Mouse (Mus musculus) erythroblast, embryonic 14.5 days (primary cell): ENCODE results near the gene Itga9. TPM values are rescaled to one million over a fixed set of nuclear protein-coding genes. Genes with fewer than 3 reads are reported as not detected.

Experiments
- H3K27me3 ChIP-seq: 2 replicates; pipeline ENCODE4 v1.6.1; 2012; ENCODE audit warnings: inconsistent platforms; ENCODE audit not compliant: control insufficient read depth
- H3K36me3 ChIP-seq: 2 replicates; pipeline ENCODE4 v1.6.1; 2012; ENCODE audit warnings: mild to moderate bottlenecking, inconsistent platforms; ENCODE audit not compliant: control insufficient read depth
- H3K4me1 ChIP-seq: 2 replicates; pipeline ENCODE4 v1.6.1; 2012; ENCODE audit warnings: inconsistent platforms; ENCODE audit not compliant: control insufficient read depth
- H3K4me3 ChIP-seq: replicated peaks from 2 replicates; pipeline ENCODE3; 2012; ENCODE audit warnings: moderate library complexity, mild to moderate bottlenecking, inconsistent platforms
- H3K9me3 ChIP-seq: 2 replicates; pipeline ENCODE4 v1.6.1; 2012; ENCODE audit warnings: low read length, inconsistent platforms, mixed read lengths; ENCODE audit not compliant: control insufficient read depth
- GATA1 ChIP-seq: IDR thresholded peaks from 2 replicates; pipeline ENCODE4 v1.6.1; 2012; ENCODE audit warnings: low read length, inconsistent platforms, mixed read lengths
- TAL1 ChIP-seq: IDR thresholded peaks from 3 replicates; pipeline ENCODE4 v1.6.1; 2012; ENCODE audit warnings: low read length, inconsistent platforms, mixed read lengths
- polyA plus RNA-seq: library from polyadenylated mRNA; stranded (reverse); fragments of >175 nt; gene quantifications from 2 replicates; pipeline ENCODE4 v1.2.3, GENCODE M21; 2012

The Itga9 gene
- polyA plus RNA-seq, 1 experiment = under 0.01 TPM

DNA sequence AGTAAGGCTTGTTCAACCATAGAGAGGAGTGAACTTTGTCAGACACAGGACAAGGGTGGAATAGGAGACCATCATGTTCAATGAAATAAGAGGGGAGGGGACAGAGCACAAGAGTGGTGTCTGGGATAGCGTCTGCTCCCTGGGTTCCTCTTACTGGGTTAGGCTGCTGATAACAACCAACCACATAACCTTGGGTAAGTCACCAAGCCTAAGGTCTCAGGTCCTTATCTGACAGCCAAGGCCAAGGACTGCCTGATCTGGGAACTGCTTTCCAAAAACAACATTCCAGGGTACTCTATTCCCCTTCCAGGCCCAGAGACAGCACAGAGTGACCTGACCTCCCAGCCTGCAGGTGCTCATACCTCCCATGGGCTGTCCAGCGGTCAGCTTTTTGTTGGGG lies 260.5 kb downstream of the Itga9 start:
- Histone ChIP-seq H3K4me3 (no peak overlapping the region), H3K4me1 (no peaks in the 10 kb centered on the region), H3K36me3 (no peaks in the 10 kb centered on the region), H3K9me3 (no peaks in the 10 kb centered on the region), H3K27me3 (no peaks in the 10 kb centered on the region)
- TF ChIP-seq GATA1 (no peak), TAL1 (no peak)

DNA sequence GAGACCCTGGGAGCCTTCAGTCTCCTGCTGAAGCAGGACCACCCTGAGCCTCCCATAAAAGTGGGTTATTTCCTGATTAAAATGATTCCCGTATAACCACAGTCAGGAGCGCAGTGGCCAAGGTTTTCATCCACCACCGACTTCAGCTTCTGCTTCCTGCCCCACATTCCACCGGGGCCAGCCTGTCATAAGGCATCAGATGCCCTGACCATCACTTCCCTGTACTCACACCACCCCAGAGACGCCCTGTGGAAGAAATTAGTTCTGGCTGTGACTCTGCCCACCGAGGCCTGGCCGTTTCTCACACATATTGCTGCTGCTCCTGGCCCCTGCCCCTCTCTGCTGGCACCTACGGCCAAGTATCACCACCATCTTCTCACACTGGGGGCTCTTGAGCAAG lies 261.4 kb downstream of the Itga9 start:
- no peaks in the 10 kb centered on the region for H3K36me3 ChIP-seq
- H3K9me3 ChIP-seq = no peaks in the 10 kb centered on the region
- no peaks in the 10 kb centered on the region for H3K27me3 ChIP-seq
- no peak overlapping the region for H3K4me3 ChIP-seq
- no peaks in the 10 kb centered on the region for H3K4me1 ChIP-seq
- no peak for TF ChIP-seq GATA1

DNA sequence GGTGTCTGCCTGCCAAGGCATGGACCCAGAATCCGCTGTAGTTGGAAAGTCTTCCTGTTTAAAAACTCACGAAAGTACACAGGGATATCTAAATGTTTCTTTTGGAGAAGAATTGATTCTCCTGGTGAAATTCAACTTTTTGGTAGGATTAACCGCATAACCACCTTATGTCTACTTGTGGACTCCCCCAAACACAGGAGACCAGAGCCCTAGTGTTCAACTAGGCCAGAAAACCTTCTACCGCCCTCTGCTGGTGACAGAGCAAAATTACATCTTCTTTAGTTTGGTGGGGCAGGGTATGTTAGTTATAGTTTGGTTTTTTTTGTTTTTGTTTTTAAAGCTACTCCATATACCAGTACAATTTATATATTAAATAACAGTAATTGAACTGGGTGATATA lies 264.6 kb downstream of the Itga9 start:
- Histone ChIP-seq H3K4me1 (no peaks in the 10 kb centered on the region), H3K27me3 (no peaks in the 10 kb centered on the region), H3K9me3 (no peaks in the 10 kb centered on the region), H3K4me3 (no peak overlapping the region), H3K36me3 (no peaks in the 10 kb centered on the region)
- TF ChIP-seq GATA1 (no peak), TAL1 (no peak)

DNA sequence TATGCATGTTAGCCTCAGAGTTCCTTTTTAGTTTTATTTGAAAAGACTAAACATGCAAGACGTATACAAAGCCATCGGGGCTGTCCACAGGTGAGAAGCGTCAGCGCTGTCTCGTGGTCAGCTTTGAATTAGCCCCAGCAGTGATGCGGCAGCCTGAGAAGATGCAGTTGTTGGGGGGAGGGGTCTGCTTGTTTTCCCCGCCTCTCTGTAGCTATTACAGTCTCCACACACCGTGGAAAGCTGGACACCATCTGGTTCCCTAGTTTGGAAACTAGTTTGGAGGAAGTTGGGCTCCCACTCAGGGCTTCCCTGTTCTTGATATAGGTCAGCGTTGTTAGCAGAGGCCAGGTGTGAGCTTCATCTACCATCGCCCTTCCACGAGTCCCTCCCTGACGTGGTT lies 266.5 kb downstream of the Itga9 start:
- Histone ChIP-seq H3K4me1 (no peaks in the 10 kb centered on the region), H3K9me3 (no peaks in the 10 kb centered on the region), H3K36me3 (no peaks in the 10 kb centered on the region), H3K4me3 (no peak overlapping the region), H3K27me3 (no peaks in the 10 kb centered on the region)
- TF ChIP-seq GATA1 = no peak
- TF ChIP-seq TAL1 = no peak

DNA sequence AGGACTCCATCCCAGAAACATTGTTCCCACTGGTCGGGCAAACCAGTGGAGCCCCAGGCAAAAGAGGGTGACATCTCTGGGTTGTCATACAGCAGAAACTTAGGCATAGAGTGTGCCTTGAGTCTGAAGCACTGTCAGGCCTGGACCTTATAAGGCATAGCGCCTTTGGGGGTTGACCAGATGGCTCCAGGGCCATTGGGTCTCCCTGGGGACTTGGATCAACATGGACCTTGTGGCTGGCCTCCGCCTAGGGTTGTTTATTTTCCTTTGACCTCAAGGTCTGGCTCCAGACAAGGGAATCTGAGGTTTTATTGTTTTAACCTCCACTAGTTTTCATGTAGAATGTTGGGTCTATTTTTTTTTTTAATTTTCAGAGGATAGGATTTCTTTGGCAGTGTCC lies 267.1 kb downstream of the Itga9 start:
- Histone ChIP-seq H3K4me3 (no peak overlapping the region), H3K9me3 (no peaks in the 10 kb centered on the region)
- TF ChIP-seq TAL1 = no peak
- TF ChIP-seq GATA1 = no peak

DNA sequence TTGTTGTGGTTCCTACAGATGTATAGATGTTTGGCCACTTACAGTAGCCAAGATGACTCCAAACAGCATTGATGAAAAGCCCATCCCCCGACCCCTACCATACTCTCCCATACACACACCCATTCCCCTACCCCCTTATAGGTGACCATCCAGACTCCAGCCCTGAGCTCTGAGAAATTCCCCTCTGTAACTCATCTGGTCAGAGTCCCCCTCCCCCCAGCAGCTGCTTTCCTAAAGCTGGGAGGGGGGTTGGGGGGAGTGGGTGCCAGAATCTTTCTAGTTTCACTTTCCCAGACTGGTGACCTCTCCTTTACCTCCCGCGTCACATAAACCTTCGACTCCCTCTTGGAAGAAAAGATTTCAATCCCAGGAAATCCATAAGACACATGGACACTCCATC lies 269.2 kb downstream of the Itga9 start:
- Histone ChIP-seq H3K9me3 (no peaks in the 10 kb centered on the region), H3K4me3 (no peak overlapping the region), H3K36me3 (no peaks in the 10 kb centered on the region), H3K27me3 (no peaks in the 10 kb centered on the region), H3K4me1 (no peaks in the 10 kb centered on the region)
- no peak for TF ChIP-seq TAL1
- TF ChIP-seq GATA1 = no peak

More for the DNA sequence above, 267.1 kb downstream of the Itga9 start:
- Histone ChIP-seq H3K4me1 (no peaks in the 10 kb centered on the region), H3K36me3 (no peaks in the 10 kb centered on the region), H3K27me3 (no peaks in the 10 kb centered on the region)

DNA sequence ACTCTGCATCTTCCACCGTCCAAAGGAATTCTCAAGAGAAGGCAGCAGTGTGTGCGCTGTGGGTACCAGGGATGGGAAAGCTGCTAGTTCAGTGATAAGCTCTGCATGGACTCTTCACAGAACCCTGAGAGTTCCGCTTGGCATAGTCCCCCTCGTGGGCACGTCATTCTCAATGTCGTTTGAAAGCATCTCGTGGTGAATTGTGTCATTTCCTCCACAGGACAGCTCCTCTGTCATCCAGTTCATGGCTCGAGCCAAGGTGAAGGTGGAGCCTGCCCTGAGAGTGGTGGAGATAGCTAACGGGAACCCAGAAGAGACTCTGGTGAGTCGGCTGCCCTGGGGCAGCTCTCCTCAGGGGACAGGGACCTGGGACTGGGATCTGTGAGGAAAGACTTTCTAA lies 270.4 kb downstream of the Itga9 start:
- Histone ChIP-seq H3K4me3 (no peak overlapping the region), H3K36me3 (no peaks in the 10 kb centered on the region), H3K9me3 (no peaks in the 10 kb centered on the region), H3K27me3 (no peaks in the 10 kb centered on the region), H3K4me1 (no peaks in the 10 kb centered on the region)
- TF ChIP-seq GATA1 = no peak
- TF ChIP-seq TAL1 = no peak

DNA sequence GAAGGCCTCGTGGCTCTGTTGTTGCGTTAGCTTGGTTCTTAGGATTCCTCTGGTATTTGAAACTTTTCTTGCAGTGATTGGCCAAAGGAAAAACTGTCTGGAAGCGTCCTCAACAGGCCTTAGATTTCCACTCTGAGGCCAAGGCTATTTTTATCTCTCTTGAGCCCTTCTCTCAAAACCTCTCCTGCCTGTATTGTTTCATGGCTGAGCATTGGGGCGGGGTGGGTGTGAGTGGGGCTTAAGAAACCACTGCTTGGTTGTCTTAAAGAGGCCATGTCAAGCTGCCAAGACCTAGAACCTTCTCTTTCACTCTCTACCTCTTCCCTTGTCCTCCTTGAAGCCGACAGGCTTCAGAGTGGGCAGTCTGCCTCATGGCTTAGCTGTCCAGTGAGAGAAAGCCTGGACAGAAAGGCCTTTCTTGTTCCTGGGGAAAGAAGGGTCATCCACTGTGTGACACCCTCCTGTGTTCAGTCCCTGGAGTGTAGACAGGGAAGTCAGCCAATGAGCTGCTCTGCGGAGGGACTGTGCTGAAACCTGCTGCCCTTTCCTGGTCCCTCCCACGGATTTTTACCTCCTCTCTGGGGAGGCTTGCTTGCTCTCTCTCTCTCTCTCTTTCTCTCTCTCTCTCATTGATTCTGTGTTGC lies 271.0 kb downstream of the Itga9 start:
- Histone ChIP-seq H3K36me3 (no peaks in the 10 kb centered on the region), H3K27me3 (no peaks in the 10 kb centered on the region), H3K4me1 (no peaks in the 10 kb centered on the region), H3K9me3 (no peaks in the 10 kb centered on the region), H3K4me3 (no peak overlapping the region)
- TF ChIP-seq GATA1 (no peak), TAL1 (no peak)

DNA sequence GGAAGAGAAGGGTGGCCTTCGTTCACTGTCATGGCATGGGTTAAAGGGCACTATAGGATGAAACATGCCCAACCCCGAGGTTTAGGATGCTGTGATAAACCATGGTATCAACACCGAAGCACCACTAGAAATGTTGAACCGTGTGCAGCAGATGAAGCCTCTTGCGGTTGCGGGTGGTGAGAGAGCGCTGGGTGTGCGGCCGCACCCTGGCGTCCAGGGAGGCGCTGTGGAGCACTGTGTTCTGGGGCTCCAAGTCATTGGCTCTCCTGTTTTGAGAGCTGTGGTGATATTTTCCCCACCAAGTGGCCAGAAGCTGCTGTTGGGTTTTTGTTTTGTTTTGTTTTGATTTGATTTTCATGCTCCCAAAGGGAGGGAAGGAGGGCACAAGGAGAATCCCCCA lies 272.1 kb downstream of the Itga9 start:
- Histone ChIP-seq H3K27me3 (no peaks in the 10 kb centered on the region), H3K36me3 (no peaks in the 10 kb centered on the region), H3K4me1 (no peaks in the 10 kb centered on the region), H3K4me3 (no peak overlapping the region), H3K9me3 (no peaks in the 10 kb centered on the region)
- TF ChIP-seq TAL1 (no peak), GATA1 (no peak)
